ENCODE assay signal across 24 mouse cellular contexts in the genomic region with DNA sequence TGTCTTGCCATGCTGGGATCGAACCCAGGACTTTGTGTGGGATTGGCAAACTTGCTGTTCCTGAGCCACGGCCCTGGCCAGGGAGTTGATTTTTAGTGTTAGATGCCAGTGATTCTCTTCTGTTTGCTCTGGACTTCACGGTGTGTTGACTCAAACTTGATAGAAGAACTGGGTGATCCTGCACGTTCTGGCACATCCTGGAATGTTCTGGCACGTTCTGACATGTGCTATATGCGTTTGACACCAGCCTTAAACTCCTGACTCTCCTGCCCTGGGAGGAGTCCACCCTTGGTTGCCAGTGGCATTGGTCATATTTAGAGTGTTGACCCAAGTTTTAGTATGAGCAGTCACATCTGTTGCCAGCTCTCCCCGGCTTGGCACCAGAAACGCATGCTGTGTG. TPM values are rescaled to one million over a fixed set of nuclear protein-coding genes. Genes with fewer than 3 reads are reported as not detected.
DNase-seq lines count a peak whose midpoint lies in the region; ATAC-seq lines count a peak whose summit lies in the region.
"Had no signal": no experiment of that assay in that cellular context is flagged by ENCODE, and none has a peak within 500 bp of the region (broad histone marks: within the 10 kb centered on the region; RNA-seq: fewer than 3 reads in every experiment).

No protein-coding gene starts in this region.

- no peaks in the 10 kb centered on the region for H3K9me3 ChIP-seq in liver, embryonic 16.5 days (replicated peaks; ENCODE audit: control insufficient read depth, low read length)
- H3K9me3 ChIP-seq: forebrain, embryonic 10.5 days; forebrain, embryonic 13.5 days; heart, embryonic 10.5 days; heart, embryonic 13.5 days had no signal

- H3K4me3 ChIP-seq in liver, embryonic 16.5 days (ENCODE audit: low read depth, low read length), result no peak overlapping the region
- H3K4me3 ChIP-seq: forebrain, embryonic 10.5 days; forebrain, embryonic 13.5 days; heart, adult 2 months; heart, embryonic 10.5 days; heart, embryonic 13.5 days had no signal

- DNase-seq in cerebellum, adult 11-12 months, result peak; percentile 20
- no peak for DNase-seq in cerebellum, adult 11 months
- no peak for DNase-seq in liver
- peak; percentile 17 for DNase-seq in lung, postnatal 10 days
- no peak for DNase-seq in lung, postnatal 25 days (ENCODE audit: low spot score)
- DNase-seq in urinary bladder, postnatal 36 days (ENCODE audit: low spot score in 2 of 2), result peak; percentile 35 to 45
- no peak for DNase-seq in urinary bladder, postnatal 10 days (ENCODE audit: low spot score)
- DNase-seq: adrenal gland, adult 8-10 months; adrenal gland, postnatal 25 days; cerebellum, adult 2 months; cerebellum, postnatal 14 days; gastrocnemius, postnatal 10 days; gastrocnemius, postnatal 36 days; heart, adult 2 months; heart, postnatal 14 days; heart, postnatal 4 days had no signal

- no peak overlapping the region for H3K27ac ChIP-seq in liver, embryonic 16.5 days (ENCODE audit: low read length)
- H3K27ac ChIP-seq: forebrain, embryonic 10.5 days; forebrain, embryonic 13.5 days; heart, adult 2 months; heart, embryonic 10.5 days; heart, embryonic 13.5 days; hindbrain, embryonic 14.5 days had no signal

- no peaks in the 10 kb centered on the region for H3K27me3 ChIP-seq in liver, embryonic 16.5 days (ENCODE audit: control insufficient read depth, insufficient read depth, low read depth, low read length)

- no peak overlapping the region for H3K4me2 ChIP-seq in liver, embryonic 16.5 days (ENCODE audit: low read depth, low read length)
- H3K4me2 ChIP-seq: forebrain, embryonic 13.5 days; heart, embryonic 13.5 days; hindbrain, embryonic 14.5 days had no signal

- H3K9ac ChIP-seq in liver, embryonic 16.5 days (ENCODE audit: low read depth, low read length), result no peak overlapping the region
- H3K9ac ChIP-seq: forebrain, embryonic 13.5 days; heart, embryonic 13.5 days; hindbrain, embryonic 14.5 days had no signal

- H3K4me1 ChIP-seq in liver, embryonic 16.5 days (ENCODE audit: control insufficient read depth, low read depth, low read length), result no peaks in the 10 kb centered on the region; the same call in 1 of the 2 replicates

- WGBS in liver, embryonic 16.5 days (ENCODE audit: insufficient replicate concordance), result 69% methylated on average over 8 of the region's 8 CpGs

- H3K36me3 ChIP-seq in liver, embryonic 16.5 days (ENCODE audit: control insufficient read depth, insufficient read depth), result no peaks in the 10 kb centered on the region

- peak; percentile 22; the same call in 1 of the 2 replicates for ATAC-seq in liver, embryonic 16.5 days (ENCODE audit: low read depth)
- ATAC-seq: activated CD4-positive, CD25-positive, alpha-beta regulatory T cell, adult 4 months; forebrain, embryonic 13.5 days; forebrain, embryonic 16.5 days had no signal

RNA-seq across cellular contexts. Expression of a gene that starts 17.4 kb away (rescaled TPM):
- polyA plus RNA-seq in liver, embryonic 16.5 days (2015; fragmentation: Nextera tagmentation; extraction: Ambion mirVana), result 1.2 and 1.3 TPM in 2 replicates

RNA-seq across cellular contexts. Expression of a gene that starts 17.5 kb away (rescaled TPM):
- polyA plus RNA-seq in liver, embryonic 16.5 days (2015; fragmentation: Nextera tagmentation; extraction: Ambion mirVana), result 0.19 TPM in 2 replicates

Comparison
In these comparisons a context has a peak if more than half of its experiments do, and no peak if none do; other contexts are left out.
1. DNase-seq: peak in cerebellum, adult 11-12 months (single experiment), lung, postnatal 10 days (single experiment) and urinary bladder, postnatal 36 days (2 of 2); none in cerebellum, adult 11 months (single experiment), liver (single experiment), lung, postnatal 25 days (single experiment) and urinary bladder, postnatal 10 days (single experiment).